Mouse (Mus musculus) hindbrain, embryonic 16.5 days (tissue): Measurements from ENCODE around the gene Mtln. TPM values are rescaled to one million over a fixed set of nuclear protein-coding genes. Genes with fewer than 3 reads are reported as not detected.

Source experiments
- polyA plus RNA-seq: library from polyadenylated mRNA; unstranded; fragments of >200 nt; fragmentation: Nextera tagmentation; extraction: Ambion mirVana; gene quantifications from 2 replicates; pipeline ENCODE4 v1.2.1, GENCODE M21; 2015

The Mtln gene
- polyA plus RNA-seq, 1 experiment from 2014 or later = 58.5 TPM

Other genes starting within 250 kb of the Mtln start
- 6.3 and 6.4 TPM in 2 replicates for gene Zfp661, start 205.4 kb downstream of the Mtln start, polyA plus RNA-seq
- gene Mrps5, start 205.3 kb downstream of the Mtln start, polyA plus RNA-seq = 126 and 133 TPM in 2 replicates
- 3.7 and 3.8 TPM in 2 replicates for gene Mal, start 135.8 kb downstream of the Mtln start, polyA plus RNA-seq
- gene Mall, start 62.6 kb downstream of the Mtln start, polyA plus RNA-seq = 1.3 and 1.5 TPM in 2 replicates
- 14.7 and 17.8 TPM in 2 replicates for gene Nphp1, start 3.6 kb downstream of the Mtln start, polyA plus RNA-seq
- 7.8 and 9.7 TPM in 2 replicates for gene Bub1, start 39.4 kb upstream of the Mtln start, polyA plus RNA-seq
- gene Acoxl, start 46.4 kb upstream of the Mtln start, polyA plus RNA-seq = 0.07 and 0.15 TPM in 2 replicates